Mouse (Mus musculus) neural tube, embryonic 10.5 days (tissue): ENCODE results near the gene Pgpep1.

ENCODE experiments used
- DNase-seq: peaks from one replicate; pipeline ENCODE4 v3.0.0-alpha.2; 2017; ENCODE audit warnings: low spot score; ENCODE audit errors: extremely low spot score

Pgpep1 gene

GRCm38 (mm10) chr8:70691230-70691629, 31.0 kb upstream of the Pgpep1 start:
- DNase-seq = no peak

- no peak for DNase-seq
Observed at GRCm38 (mm10) chr8:70689892-70690390, 29.8 kb upstream of the Pgpep1 start.

GRCm38 (mm10) chr8:70688136-70688535, 27.9 kb upstream of the Pgpep1 start:
- no peak for DNase-seq

- DNase-seq = no peak
Observed at GRCm38 (mm10) chr8:70687576-70687975, 27.4 kb upstream of the Pgpep1 start.

- DNase-seq = no peak
Observed at GRCm38 (mm10) chr8:70684291-70684690, 24.1 kb upstream of the Pgpep1 start.

- no peak for DNase-seq
Observed at GRCm38 (mm10) chr8:70682692-70683091, 22.5 kb upstream of the Pgpep1 start.

- peak; percentile 33 for DNase-seq
Observed at GRCm38 (mm10) chr8:70682193-70682592, 22.0 kb upstream of the Pgpep1 start.

GRCm38 (mm10) chr8:70681410-70681809, 21.2 kb upstream of the Pgpep1 start:
- no peak for DNase-seq

GRCm38 (mm10) chr8:70680039-70680438, 19.9 kb upstream of the Pgpep1 start:
- no peak for DNase-seq

- DNase-seq = no peak
Observed at GRCm38 (mm10) chr8:70679404-70679803, 19.2 kb upstream of the Pgpep1 start.

- no peak for DNase-seq
Observed at GRCm38 (mm10) chr8:70678679-70679078, 18.5 kb upstream of the Pgpep1 start.

GRCm38 (mm10) chr8:70677451-70678080, 17.4 kb upstream of the Pgpep1 start:
- no peak for DNase-seq

- no peak for DNase-seq
Observed at GRCm38 (mm10) chr8:70675336-70675735, 15.1 kb upstream of the Pgpep1 start.

GRCm38 (mm10) chr8:70674716-70675115, 14.5 kb upstream of the Pgpep1 start:
- DNase-seq = no peak

- DNase-seq = no peak
Observed at GRCm38 (mm10) chr8:70674109-70674508, 13.9 kb upstream of the Pgpep1 start.

GRCm38 (mm10) chr8:70673079-70673856, 13.1 kb upstream of the Pgpep1 start, which contains the start of gene Lsm4:
Lsm4 (plus strand) TSS chr8:70673248.
- DNase-seq = peak; percentile 99

GRCm38 (mm10) chr8:70672325-70673078, 12.3 kb upstream of the Pgpep1 start:
- no peak for DNase-seq

- DNase-seq = no peak
Observed at GRCm38 (mm10) chr8:70671615-70672324, 11.6 kb upstream of the Pgpep1 start.

- DNase-seq = no peak
Observed at GRCm38 (mm10) chr8:70667071-70667470, 6.9 kb upstream of the Pgpep1 start.

- DNase-seq = no peak
Observed at GRCm38 (mm10) chr8:70665599-70665998, 5.4 kb upstream of the Pgpep1 start.

- DNase-seq = no peak
Observed at GRCm38 (mm10) chr8:70664631-70665030, 4.4 kb upstream of the Pgpep1 start.
